Mouse (Mus musculus): ENCODE results near the gene Arhgap28. TPM values are rescaled to one million over a fixed set of nuclear protein-coding genes. Genes with fewer than 3 reads are reported as not detected.

Gene Arhgap28
- polyA plus RNA-seq, 1 experiment from 2014 or later: 0.90 TPM

DNA sequence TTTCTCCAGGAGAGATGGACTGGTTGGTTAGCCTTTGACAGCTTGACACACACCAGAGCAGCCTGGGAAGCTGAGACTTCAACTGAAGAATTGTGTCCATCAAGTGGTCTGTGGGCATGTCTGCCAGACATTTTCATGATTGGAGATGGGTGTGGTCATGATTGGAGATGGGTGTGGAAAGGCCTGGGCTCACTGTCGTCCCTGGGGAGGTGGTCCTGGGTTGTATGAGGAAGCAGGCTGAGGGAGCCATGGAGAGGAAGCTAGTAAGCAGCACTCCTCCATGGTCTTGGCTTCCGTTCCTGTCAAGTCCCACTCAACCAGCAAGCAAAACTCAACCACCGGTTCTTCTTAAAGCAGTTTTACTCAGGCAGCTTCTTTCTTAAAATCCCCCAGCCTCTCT is 176.5 kb downstream of the Arhgap28 start:
- Histone ChIP-seq H3K9me3 (replicated peaks) (peaks cover 3% of the 10 kb centered on the region; the same call in 1 of the 2 replicates), H3K4me2 (no peak overlapping the region), H3K4me1 (replicated peaks) (no peaks in the 10 kb centered on the region), H3K27me3 (no peaks in the 10 kb centered on the region), H3K4me3 (replicated peaks) (no peak overlapping the region), H3K36me3 (replicated peaks) (no peaks in the 10 kb centered on the region), H3K27ac (replicated peaks) (no peak overlapping the region), H3K9ac (no peak overlapping the region)
- no peak for ATAC-seq (ENCODE audit: insufficient read depth)
- 52% methylated on average over 3 of the region's 3 CpGs for WGBS (ENCODE audit: insufficient replicate concordance)

DNA sequence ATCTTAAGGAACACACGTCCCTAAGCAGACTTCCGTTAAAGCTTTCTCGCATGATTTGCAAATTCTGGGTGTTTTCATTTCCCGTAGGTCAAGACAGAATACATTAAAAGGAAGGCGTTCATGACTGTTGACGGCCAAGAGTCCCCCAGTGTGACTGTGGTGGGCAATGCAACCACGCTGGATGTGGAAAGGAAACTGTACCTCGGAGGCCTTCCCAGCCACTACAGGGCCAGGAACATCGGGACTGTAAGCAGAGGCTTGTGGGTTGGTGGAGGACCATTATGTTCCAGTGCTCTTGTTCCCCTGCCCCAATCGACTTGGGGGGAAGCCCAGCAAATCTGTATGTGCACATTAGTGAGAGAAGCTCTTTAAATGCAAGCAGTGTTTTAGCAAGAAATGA is 187.0 kb downstream of the Arhgap28 start:
- ATAC-seq (ENCODE audit: insufficient read depth): no peak
- H3K4me2 ChIP-seq: no peak overlapping the region
- H3K27ac ChIP-seq (replicated peaks): no peak overlapping the region
- no peak overlapping the region for H3K4me3 ChIP-seq (replicated peaks)
- no peaks in the 10 kb centered on the region for H3K4me1 ChIP-seq (replicated peaks)
- H3K9ac ChIP-seq: no peak overlapping the region
- 0 out of 2 replicates have a peak, but pooled peaks cover 7% of the 10 kb centered on the region for H3K9me3 ChIP-seq (replicated peaks)
- H3K36me3 ChIP-seq (replicated peaks): no peaks in the 10 kb centered on the region
- WGBS (ENCODE audit: insufficient replicate concordance): 79% methylated on average over 10 of the region's 10 CpGs
- no peaks in the 10 kb centered on the region for H3K27me3 ChIP-seq

DNA sequence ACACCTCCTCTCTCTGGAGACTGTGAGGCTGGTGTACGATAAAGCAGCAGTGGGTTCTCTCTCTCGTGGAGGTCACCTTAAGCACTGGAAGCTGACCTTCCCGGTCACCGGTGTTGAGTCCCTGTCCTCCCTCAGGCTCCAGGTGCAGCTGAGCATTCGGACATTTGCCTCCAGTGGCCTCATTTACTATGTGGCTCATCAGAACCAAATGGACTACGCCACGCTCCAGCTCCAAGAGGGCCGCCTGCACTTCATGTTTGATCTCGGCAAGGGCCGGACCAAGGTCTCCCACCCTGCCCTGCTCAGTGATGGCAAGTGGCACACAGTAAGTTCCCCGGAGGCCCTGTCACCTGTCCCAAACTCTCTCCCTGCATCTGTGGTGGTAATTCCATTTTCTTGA is 188.2 kb downstream of the Arhgap28 start:
- WGBS (ENCODE audit: insufficient replicate concordance): 78% methylated on average over 11 of the region's 11 CpGs
- H3K4me2 ChIP-seq: no peak overlapping the region
- no peaks in the 10 kb centered on the region for H3K4me1 ChIP-seq (replicated peaks)
- H3K27ac ChIP-seq (replicated peaks): no peak overlapping the region
- no peak for ATAC-seq (ENCODE audit: insufficient read depth)
- no peaks in the 10 kb centered on the region for H3K27me3 ChIP-seq
- no peak overlapping the region for H3K9ac ChIP-seq
- no peaks in the 10 kb centered on the region for H3K36me3 ChIP-seq (replicated peaks)
- 0 out of 2 replicates have a peak, but pooled peaks cover 7% of the 10 kb centered on the region for H3K9me3 ChIP-seq (replicated peaks)
- no peak overlapping the region for H3K4me3 ChIP-seq (replicated peaks)

DNA sequence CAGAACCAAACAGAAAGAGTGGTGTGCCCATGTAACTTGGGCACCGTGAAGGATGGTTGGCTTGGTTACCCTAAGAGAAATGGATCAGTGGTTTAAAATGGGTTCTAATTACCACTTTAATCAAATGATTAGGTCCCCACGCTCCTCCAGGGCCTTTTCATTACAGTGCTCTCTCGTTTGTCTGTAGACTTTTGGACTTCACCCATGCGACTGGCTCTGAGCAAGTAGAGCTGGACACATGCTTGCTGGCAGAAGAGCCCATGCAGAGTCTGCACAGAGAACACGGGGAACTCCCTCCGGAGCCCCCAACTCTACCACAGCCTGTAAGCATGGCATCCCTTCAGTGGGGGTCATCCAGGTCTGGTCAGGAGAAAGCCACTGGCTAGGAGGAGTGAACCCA is 190.3 kb downstream of the Arhgap28 start:
- no peak overlapping the region for H3K27ac ChIP-seq (replicated peaks)
- no peak overlapping the region for H3K4me3 ChIP-seq (replicated peaks)
- 67% methylated on average over 6 of the region's 6 CpGs for WGBS (ENCODE audit: insufficient replicate concordance)
- 0 out of 2 replicates have a peak, but pooled peaks cover 7% of the 10 kb centered on the region for H3K9me3 ChIP-seq (replicated peaks)
- H3K27me3 ChIP-seq: no peaks in the 10 kb centered on the region
- H3K4me1 ChIP-seq (replicated peaks): no peaks in the 10 kb centered on the region
- H3K9ac ChIP-seq: no peak overlapping the region
- ATAC-seq (ENCODE audit: insufficient read depth): no peak
- H3K4me2 ChIP-seq: no peak overlapping the region
- no peaks in the 10 kb centered on the region for H3K36me3 ChIP-seq (replicated peaks)

DNA sequence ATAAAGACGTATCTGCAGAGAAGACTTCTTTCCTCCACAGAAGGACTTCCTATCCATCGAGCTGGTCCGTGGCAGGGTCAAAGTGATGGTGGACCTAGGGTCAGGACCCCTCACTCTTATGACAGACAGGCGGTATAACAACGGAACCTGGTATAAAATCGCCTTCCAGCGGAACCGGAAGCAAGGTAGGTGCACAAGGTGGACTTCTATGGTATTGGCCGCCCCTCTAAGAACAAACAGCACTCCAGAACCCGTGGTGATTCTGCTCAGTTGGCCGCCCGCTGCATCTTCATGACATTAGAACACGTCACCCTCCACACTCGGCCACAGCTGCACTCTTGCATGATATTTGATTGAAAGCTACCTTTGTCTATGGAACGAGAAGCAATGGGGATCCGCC is 194.7 kb downstream of the Arhgap28 start:
- no peaks in the 10 kb centered on the region for H3K4me1 ChIP-seq (replicated peaks)
- H3K4me3 ChIP-seq (replicated peaks): no peak overlapping the region
- no peaks in the 10 kb centered on the region for H3K36me3 ChIP-seq (replicated peaks)
- 0 out of 2 replicates have a peak, but pooled peaks cover 4% of the 10 kb centered on the region for H3K9me3 ChIP-seq (replicated peaks)
- H3K9ac ChIP-seq: no peak overlapping the region
- no peak for ATAC-seq (ENCODE audit: insufficient read depth)
- no peaks in the 10 kb centered on the region for H3K27me3 ChIP-seq
- 71% methylated on average over 16 of the region's 16 CpGs for WGBS (ENCODE audit: insufficient replicate concordance)
- H3K27ac ChIP-seq (replicated peaks): no peak overlapping the region
- no peak overlapping the region for H3K4me2 ChIP-seq
